Mouse (Mus musculus) testis, adult 2 months (tissue): ENCODE measurements around the gene Ahsg. TPM values are rescaled to one million over a fixed set of nuclear protein-coding genes. Genes with fewer than 3 reads are reported as not detected.

ENCODE experiments used
- H3K27ac ChIP-seq: fragments of 200-500 bp; 2 replicates; pipeline ENCODE4 v1.5.1; 2012; ENCODE audit warnings: low read depth, low read length; ENCODE audit not compliant: control insufficient read depth, insufficient read depth
- H3K27me3 ChIP-seq: fragments of 200-500 bp; 2 replicates; pipeline ENCODE4 v1.6.1; 2012; ENCODE audit warnings: mild to moderate bottlenecking, low read length, moderate library complexity; ENCODE audit not compliant: control insufficient read depth, insufficient read depth
- H3K36me3 ChIP-seq: fragments of 200-500 bp; 2 replicates; pipeline ENCODE4 v1.6.1; 2012; ENCODE audit warnings: mild to moderate bottlenecking, low read length; ENCODE audit not compliant: control insufficient read depth, insufficient read depth
- H3K4me1 ChIP-seq: fragments of 200-500 bp; 2 replicates; pipeline ENCODE4 v1.6.1; 2012; ENCODE audit warnings: low read length; ENCODE audit not compliant: control insufficient read depth, insufficient read depth
- H3K4me3 ChIP-seq: fragments of 200-500 bp; 2 replicates; pipeline ENCODE4 v1.5.1; 2012; ENCODE audit warnings: low read depth, mild to moderate bottlenecking, low read length, moderate library complexity, mixed read lengths; ENCODE audit not compliant: control insufficient read depth
- CTCF ChIP-seq: fragments of 200-500 bp; IDR thresholded peaks from 2 replicates; pipeline ENCODE4 v1.5.1; 2012; ENCODE audit warnings: low read depth, mild to moderate bottlenecking, inconsistent platforms, low read length, moderate library complexity; ENCODE audit not compliant: control insufficient read depth, insufficient read depth, insufficient replicate concordance
- POLR2A ChIP-seq: fragments of 200-500 bp; IDR thresholded peaks from 2 replicates; pipeline ENCODE4 v1.6.1; 2012; ENCODE audit warnings: low read depth, mild to moderate bottlenecking, inconsistent platforms, low read length, moderate library complexity; ENCODE audit not compliant: control insufficient read depth
- polyA plus RNA-seq: library from polyadenylated mRNA; depleted of rRNA; stranded (reverse); fragments of >200 nt; gene quantifications from 2 replicates; pipeline ENCODE4 v1.2.3, GENCODE M21; 2012

Gene Ahsg
- polyA plus RNA-seq, 1 experiment = 0.15 TPM

DNA sequence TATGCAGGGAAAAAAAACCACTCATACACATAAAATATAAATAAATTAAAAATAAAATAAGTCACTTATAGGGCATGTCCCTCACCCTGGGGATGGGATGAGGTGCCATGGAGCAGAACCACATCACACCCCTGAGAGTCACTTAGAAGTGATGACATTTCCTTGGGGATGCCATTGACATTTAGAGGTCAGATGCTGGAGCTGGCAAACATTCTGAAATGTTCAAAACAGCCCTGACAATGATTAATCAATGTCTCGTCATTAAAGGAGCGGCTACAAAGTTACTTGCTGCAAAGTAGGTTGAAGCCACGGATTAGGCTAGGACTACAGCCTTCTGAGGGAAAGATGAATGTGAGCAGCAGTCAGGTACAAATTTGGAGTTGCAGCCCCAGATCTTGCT is 10.2 kb downstream of the Ahsg start:
- no peaks in the 10 kb centered on the region for H3K27me3 ChIP-seq
- TF ChIP-seq POLR2A (no peak), CTCF (no peak)
- H3K36me3 ChIP-seq = no peaks in the 10 kb centered on the region
- H3K4me3 ChIP-seq = no peak overlapping the region
- H3K4me1 ChIP-seq = no peaks in the 10 kb centered on the region
- no peak overlapping the region for H3K27ac ChIP-seq

DNA sequence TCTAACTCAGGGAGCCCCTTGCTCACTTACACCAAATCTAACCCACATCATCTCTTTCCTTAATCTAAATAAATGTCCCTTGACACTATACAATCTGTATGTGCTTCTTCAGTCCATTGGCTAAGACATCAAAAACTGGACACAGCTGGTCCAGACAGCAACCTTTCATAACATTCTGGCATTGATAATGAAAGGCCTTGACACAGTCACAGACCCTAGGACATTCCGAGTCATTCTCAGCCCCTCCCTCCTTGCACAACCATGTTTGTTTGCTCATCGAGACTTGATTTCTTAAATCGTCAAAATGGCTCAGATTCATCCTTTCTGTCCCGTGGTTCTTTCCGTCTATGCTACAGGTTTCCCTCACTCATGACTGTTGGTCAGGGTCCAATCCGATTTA is 18.2 kb downstream of the Ahsg start:
- no peaks in the 10 kb centered on the region for H3K4me1 ChIP-seq
- H3K36me3 ChIP-seq = no peaks in the 10 kb centered on the region
- H3K4me3 ChIP-seq = no peak overlapping the region
- H3K27ac ChIP-seq = no peak overlapping the region
- H3K27me3 ChIP-seq = no peaks in the 10 kb centered on the region
- TF ChIP-seq CTCF = no peak
- TF ChIP-seq POLR2A = no peak

DNA sequence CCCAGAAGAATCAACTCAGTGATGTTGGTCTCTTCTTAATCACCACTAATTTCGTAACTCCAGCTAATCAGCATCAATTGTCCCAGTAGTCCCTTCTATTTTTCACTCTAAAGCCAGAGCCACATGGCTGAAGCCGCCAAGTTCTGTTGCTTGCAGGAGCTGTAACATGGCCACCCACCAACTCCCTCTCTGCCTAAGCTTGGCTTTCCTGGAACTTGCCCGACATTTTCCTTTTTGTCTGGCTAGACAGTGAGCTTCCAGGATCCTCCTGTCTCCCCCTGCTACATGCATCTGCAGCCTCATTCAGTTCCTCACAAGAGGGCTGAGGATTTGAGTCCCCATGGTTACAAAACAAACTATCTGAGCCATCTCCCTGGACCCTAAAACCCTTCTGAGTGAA is 20.9 kb downstream of the Ahsg start:
- Histone ChIP-seq H3K36me3 (no peaks in the 10 kb centered on the region), H3K4me1 (no peaks in the 10 kb centered on the region), H3K27ac (no peak overlapping the region), H3K27me3 (no peaks in the 10 kb centered on the region), H3K4me3 (no peak overlapping the region)
- TF ChIP-seq CTCF (no peak), POLR2A (no peak)

DNA sequence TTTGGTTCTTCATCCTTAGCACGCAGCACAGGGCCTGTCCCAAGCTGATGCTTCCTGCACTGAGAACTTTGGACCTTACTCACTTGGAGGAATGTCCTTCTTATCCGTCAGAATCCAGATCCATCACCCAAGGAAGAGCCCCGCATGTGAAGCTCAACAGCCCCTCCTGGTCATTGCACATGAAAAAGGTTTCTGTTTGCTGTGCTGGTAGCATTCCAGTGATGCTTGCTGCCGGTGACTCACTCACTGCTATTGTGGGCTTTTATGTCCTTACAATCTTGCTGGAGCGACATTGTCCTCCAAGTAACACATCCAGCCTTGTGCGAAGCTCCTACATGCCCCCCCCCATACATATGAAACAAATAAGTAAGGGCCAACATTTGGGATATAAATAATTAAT is 21.8 kb downstream of the Ahsg start:
- Histone ChIP-seq H3K4me1 (no peaks in the 10 kb centered on the region), H3K4me3 (no peak overlapping the region), H3K27ac (no peak overlapping the region), H3K36me3 (no peaks in the 10 kb centered on the region), H3K27me3 (no peaks in the 10 kb centered on the region)
- TF ChIP-seq POLR2A (no peak), CTCF (no peak)

DNA sequence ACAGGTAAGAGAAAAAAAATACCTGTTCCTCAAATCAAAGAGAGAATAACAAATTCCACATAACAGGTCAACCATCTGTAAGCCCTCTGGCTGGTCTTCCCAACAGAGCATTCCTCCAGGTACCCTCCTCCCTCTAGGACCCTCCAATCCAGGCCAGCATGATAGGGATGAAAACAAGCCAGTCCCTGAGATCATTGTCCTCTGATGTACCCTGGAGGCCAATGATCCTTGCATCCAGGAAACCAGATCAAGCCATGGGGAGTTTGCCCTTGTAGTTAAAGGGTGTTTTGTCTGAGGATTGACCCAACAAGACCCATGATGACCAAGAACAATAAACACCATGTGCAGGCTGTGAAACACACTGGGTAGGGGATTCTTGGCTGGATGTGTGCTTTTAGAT is 23.2 kb downstream of the Ahsg start:
- no peak overlapping the region for H3K27ac ChIP-seq
- H3K4me3 ChIP-seq = no peak overlapping the region
- H3K4me1 ChIP-seq = no peaks in the 10 kb centered on the region
- H3K36me3 ChIP-seq = no peaks in the 10 kb centered on the region
- H3K27me3 ChIP-seq = no peaks in the 10 kb centered on the region
- TF ChIP-seq CTCF (no peak), POLR2A (no peak)

DNA sequence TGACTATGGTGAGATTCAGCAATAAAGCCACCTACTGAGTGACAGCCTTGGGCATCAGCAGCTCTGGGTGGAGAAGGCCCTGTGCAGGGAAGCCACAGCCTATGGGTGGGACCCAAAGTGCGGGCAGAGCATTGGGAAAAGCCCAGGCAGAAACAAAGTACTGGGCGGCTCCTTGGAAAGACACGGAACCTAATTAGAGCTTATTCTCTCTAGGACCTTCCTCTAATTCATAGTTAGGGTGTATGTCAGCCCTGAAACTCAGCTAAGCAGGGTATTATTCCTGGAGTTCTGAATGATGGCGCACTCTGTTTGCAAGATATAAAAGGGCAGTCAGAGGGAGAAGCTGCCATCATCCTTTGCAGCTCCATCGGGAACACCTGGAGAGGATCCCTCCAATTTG is 27.0 kb downstream of the Ahsg start, which contains the start of gene Fetub:
TSS of gene Fetub (plus strand) at position 301 of the 400 bp plus-strand sequence.
- Histone ChIP-seq H3K27me3 (no peaks in the 10 kb centered on the region), H3K4me3 (no peak within 1 kb of the TSS), H3K27ac (no peak within 1 kb of the TSS), H3K4me1 (peaks cover 2% of the 10 kb centered on the region; the same call in 1 of the 2 replicates), H3K36me3 (no peaks in the 10 kb centered on the region)
- no peak for TF ChIP-seq POLR2A
- no peak for TF ChIP-seq CTCF

DNA sequence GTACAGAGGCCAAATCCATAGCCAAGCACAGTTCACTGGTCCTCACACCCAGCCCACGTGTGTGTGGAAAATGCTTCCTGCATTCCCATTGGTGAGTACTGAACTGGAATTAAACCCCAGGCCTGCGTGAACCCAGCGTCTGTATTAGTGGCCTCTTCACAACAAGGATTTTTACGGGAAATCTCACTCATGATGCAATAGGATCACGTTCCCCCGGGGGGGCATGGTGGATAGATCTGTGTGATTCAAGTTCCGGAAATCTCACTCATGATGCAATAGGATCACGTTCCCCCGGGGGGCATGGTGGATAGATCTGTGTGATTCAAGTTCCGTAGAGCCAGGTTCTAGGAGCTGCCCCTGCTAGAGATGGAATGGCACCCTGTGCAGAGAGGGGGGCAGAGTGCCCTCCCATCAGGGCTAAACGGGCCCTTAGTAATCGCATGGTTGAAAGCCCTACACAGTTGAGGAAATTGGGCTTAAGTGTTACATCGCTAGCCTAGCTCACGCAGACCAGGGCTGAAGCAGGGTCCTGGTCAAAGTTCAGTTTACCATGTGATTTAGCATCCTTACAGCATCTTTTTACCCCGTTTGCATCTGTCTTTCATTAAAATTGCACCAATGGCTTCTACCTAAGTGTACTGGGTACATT is 27.7 kb downstream of the Ahsg start:
- peaks cover 2% of the 10 kb centered on the region; the same call in 1 of the 2 replicates for H3K4me1 ChIP-seq
- H3K4me3 ChIP-seq = no peak overlapping the region
- no peaks in the 10 kb centered on the region for H3K27me3 ChIP-seq
- TF ChIP-seq POLR2A (no peak), CTCF (no peak)
- no peaks in the 10 kb centered on the region for H3K36me3 ChIP-seq
- H3K27ac ChIP-seq = no peak overlapping the region
